Mouse (Mus musculus) liver, adult (tissue): ENCODE data around the gene Ptger1.

Experiments used
- GATA4 ChIP-seq: IDR thresholded peaks from 2 replicates; pipeline ENCODE4 v1.6.1; 2014; ENCODE audit warnings: mild to moderate bottlenecking, low read length; ENCODE audit not compliant: insufficient replicate concordance

Gene Ptger1

DNA sequence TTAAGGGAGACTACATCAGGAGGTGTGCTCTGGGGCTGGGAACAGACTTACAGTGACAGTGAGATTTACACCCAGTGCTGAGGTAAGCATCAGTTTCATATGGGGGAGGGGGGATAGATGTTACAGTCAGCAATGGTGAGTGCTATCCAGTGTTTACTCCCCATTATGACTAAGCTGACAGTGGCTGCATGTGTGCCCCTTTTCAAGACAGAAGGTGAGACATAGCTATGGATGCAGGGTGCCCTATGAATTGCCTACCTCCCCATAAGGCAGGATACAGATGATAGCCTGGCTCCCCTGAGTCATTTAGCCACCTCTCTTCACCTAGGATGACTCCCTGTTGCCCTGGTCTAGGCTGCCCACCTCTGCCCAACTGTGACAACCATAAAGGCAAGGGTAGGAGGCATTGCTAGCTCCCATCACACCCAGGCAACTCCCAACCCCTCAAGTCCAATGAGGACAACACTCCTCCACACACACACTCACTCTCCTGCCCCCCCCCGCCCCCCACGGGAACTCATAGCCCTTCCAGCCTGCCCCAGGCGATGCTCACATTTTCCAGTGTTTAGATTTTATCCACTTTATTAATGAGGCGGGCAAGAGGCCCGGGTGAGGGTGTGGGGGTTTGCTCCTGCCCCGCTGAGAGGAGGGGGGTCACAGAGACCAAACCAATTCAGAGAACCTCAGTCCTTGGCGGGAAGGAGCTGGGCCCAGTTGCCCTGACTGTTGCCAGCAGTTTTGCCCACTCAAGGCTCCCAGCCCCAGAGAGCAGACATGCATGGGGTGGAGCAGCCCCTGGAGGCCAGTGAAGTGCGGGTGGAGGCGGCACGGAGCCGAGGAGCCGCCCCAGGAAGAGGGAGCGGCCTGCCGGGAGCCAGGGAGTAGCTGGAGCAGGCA, at the start of gene Ptger1:
TSS of gene Ptger1 (plus strand) at position 710 of the 897 bp plus-strand sequence.
- TF ChIP-seq GATA4 = no peak

DNA sequence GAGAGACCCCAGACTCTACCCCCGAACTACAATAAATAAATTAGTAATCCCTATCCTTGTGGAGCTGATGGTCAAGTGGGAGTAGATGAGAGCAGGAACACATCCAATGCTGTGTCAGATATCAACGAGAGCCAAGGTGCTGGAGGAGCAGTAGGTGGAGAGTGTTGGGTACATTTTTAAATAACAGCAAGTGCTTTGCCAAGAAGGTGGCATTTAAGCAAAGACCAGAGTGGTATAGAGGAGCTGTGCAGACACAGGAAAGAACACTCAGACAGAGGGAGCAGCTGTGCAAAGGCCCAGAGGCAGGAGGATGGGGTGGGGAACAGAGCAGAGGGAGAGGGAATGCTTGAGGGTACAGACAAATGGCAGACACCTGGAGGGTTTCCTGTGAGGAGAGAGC, 49.4 kb upstream of the Ptger1 start:
- no peak for TF ChIP-seq GATA4

DNA sequence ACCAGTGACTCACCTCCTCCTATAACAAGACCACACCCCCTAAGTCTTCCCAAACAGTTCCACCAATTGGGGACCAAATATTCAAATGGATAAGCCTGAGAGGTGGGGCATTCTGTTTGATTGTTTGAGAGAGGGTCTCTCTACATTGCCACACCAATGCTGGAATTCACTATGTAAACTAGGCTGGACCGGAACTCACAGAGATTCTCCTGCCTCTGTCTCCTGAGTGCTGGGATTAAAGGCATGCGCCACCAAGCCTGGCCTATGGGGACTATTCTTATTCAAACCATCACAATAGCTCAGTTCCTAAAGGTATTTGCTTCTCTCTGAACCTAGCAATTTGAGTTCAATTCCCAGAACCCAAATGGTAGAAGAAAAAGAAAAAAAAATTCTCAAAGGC, 47.9 kb upstream of the Ptger1 start:
- TF ChIP-seq GATA4 = no peak

DNA sequence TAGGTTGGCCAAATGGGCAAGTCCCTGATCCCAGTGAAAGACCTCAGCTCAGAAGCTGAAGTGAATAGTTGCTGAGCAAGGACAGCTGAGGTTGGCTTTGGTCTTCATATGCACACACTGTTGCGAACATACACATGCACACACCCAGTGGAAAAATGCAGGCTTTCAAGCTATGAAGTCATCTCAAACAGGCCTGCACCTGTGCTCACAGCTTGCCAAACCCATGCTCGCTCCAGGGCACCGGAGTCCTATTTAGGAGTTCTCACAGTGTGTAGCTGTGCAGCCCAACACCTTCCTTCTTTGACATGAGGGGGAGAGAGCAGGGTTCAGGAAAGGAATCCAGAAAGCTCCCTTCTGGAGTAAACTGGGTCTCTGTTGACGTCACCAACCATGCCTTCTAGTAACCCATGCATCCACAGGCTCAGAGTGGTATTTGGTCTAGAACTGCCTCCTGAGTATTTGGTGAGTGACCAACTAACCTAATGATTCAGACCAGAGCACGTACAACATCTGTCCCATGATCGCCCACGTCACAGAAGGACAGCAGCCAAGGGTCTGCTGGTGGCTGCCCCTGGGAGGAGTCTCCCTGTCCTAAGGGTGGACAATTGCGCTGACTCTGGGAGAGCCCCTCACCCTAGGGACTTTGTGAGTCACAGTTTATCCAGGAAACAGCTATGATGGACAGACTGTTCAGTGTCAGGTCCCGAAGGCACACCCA, 46.8 kb upstream of the Ptger1 start:
- TF ChIP-seq GATA4 = no peak

DNA sequence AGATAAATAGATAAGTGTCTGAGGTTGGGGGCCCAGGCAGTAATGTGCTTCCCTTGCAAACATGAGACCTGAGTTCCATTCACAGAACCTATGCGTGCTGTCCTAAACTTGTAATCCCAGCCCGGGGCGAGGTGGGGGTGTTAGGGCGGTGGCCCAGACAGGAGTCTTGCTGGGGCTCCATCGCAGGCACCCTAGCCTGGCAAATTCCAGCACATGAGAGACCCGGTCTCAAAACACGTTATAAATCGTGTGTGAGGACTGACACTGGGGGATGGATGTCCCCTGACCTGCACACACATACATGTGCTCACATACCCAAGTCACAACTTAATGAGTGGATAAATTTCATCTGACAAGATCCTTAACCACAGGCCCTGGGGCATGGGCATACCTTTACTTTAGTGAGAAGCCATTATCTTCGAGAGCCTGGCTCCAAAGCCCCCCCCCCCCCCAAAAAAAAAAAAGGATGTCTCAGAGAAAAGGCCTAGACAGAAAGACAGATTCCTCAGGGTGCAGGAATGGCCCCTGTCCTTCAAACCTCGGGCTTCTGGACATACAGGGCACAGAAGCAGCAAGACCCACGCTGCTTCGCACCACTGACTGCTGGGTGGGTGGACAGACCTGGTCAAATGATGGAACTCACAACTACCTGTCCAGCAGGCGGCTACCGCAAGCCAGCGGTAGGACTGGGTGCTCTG, 44.6 kb upstream of the Ptger1 start:
- TF ChIP-seq GATA4 = no peak

DNA sequence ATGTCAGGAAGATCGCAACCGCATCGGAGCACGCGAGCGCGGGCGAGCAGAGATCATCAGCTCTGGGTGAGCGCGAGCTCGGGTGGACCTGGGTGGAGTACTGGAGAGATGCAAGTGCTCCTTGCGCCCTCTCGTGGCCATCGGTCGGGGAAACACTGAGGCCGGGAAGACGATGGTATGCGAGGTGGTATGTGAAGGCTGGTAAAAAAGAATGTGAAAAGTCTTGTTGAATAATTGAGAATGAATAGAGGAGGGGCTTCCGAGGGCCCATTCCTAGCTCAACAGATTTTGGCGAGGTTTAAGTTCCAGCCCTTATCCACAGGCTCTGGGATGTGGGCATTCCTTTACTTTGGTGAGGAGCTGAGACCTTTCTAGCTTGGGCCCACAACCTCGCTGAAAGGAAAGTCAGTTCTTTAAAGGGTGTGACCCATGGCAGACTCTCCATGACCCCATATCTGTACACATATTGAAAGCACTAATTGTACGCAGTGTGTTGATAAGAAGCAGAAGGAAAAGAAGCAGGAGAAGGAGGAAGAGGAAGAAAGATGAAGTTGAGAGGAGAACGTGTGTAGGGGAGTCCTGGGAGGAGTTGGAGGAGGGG, 44.0 kb upstream of the Ptger1 start:
- no peak for TF ChIP-seq GATA4

DNA sequence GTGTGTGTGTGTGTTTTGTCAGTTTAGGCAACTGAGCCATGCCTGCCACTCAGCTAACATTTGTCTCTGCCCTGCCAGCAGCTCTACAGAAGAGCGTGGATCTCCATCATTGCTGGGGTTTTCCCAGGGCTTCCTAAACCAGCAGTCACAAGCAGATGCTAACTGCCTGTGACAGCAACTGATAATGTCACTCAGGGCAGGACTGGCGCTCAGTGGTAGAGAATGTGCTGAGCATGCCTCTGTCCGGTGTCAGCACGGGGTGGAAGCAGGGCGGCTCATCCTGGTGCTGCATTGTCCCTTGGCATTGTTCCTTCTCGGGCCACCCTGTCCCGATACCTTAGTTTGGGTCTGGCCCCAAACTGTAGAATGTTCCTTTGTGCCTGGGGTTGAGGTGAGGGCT, 42.9 kb upstream of the Ptger1 start:
- TF ChIP-seq GATA4 = no peak

DNA sequence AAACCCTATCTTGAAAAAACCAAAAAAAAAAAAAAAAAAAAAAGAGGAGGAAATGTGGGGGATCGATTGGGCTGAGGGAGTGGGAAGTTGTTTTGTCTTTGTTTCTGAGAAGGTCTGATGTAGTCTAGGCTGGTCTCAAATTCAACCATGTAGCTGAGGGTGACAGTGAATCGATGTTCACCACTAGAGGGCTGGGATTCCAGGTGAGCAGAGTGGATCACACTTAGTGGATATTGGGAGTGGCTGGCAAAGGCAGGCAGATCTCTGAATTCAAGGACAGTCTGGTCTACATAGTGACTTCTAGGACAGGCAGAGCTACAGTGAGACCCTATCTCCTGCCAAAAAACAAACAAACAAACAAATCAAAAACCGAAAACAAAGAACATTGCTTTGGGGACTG, 41.7 kb upstream of the Ptger1 start:
- TF ChIP-seq GATA4 = no peak

DNA sequence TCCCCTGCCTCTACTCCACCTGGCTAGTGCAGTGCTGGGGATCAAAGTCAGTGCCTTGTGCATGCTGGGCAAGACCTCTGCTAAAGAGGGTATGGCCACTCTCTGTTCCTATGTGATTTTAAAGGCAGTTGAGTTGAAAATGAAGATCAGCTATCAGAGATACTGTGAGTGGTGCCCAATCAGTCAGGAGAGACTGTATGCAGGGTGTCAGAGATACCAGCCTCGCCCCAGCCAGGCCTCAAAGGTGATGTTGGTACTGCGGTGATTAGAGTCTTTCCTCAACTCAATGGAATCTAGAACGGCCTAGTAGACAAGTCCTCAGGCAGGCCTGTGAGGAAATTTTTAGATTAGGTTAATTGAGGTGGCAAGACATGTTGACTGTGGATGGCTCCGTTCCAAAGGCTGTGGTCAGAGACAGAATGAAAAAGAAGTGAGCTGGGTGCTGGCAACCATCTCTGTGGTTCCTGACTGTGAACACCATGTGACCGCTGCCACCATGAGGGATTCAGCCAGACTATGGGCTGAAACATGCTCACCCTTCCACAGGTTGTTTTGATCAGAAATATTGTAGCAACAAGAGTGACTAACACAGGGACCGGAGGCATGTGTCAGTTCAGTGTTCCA, 40.7 kb upstream of the Ptger1 start:
- TF ChIP-seq GATA4 = no peak

DNA sequence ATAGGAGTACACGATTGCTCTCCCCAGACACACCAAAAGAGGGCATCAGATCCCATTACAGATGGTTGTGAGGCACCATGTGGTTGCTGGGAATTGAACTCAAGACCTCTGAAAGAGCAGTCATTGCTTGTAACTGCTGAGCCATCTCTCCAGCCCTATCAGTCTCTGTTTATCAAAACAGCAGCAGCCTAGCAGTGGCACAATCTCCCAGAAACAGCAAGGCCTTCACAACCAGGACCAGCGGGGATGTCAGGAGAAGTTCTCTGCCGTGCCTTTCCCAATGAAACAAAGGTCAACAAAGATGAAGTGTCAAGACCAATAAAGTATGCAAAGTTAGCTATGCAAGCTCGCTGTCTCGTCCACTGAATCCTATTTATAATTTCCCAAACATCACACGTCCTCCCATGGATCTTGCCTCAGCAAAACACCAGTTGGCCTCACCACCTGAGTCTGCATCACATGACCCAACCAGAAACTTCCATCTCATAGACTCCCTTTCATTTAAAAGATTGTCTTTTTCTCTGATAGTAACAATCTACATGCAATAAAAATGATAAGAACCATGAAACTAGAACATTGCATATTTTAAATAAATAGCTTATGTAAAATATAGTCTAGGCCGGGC, 34.3 kb upstream of the Ptger1 start:
- no peak for TF ChIP-seq GATA4

DNA sequence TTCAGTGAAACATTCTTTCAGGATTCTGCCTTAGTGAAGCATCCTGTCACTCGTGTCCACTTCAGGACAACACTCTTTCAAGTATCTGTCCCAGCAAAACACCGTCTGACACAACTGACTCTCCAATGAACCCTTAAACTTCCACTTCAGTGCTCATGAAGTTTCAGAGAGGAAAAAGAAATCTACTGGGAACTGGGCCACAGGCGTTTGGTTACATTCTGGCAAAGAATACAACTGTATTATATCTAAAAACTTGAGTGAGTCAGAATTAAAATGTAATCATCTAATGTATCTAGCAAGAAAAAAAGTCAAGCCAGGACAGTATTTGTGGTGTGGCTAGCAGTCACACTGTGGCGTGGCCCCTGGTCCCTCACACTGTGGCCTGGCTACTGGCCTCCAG, 27.6 kb upstream of the Ptger1 start:
- no peak for TF ChIP-seq GATA4

DNA sequence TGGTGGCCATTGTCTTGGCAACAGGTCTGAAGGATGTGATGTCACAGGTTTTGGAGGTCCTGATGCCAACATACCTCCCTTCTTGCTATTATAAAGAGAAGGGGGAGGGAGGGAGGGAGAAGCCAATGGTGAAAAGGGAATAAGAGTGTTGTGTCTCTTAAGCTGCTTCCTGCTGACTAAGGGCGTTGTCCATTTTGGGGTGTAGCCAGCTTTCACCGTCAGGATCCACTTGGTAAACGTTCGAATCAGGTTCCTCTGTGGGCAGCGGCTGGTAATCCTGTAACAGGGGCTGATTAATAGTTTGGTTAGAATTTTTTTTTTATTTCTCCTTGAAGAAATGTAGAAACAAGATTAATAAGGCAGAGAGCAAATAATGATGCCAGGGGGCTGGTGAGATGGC, 26.8 kb upstream of the Ptger1 start:
- no peak for TF ChIP-seq GATA4

DNA sequence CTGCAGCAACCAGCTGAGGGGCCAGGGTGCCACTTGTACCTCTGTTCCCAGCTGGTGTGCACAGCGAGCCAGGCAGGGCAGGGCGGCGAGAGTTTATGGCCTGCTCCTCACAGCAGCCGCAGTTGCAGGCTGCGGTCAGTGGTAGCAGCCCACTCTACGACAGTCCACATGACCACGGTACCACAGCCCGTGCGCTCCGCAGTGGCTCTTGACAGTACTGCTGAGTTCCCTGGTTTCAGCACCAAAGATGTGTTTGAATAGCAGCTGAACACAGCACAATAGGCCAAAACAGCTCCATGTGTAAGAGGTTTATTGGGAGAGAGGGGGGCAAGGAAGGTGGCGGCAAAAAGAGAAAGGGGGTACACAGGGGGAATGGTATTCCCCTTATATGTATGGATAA, 19.0 kb upstream of the Ptger1 start:
- TF ChIP-seq GATA4 = no peak

DNA sequence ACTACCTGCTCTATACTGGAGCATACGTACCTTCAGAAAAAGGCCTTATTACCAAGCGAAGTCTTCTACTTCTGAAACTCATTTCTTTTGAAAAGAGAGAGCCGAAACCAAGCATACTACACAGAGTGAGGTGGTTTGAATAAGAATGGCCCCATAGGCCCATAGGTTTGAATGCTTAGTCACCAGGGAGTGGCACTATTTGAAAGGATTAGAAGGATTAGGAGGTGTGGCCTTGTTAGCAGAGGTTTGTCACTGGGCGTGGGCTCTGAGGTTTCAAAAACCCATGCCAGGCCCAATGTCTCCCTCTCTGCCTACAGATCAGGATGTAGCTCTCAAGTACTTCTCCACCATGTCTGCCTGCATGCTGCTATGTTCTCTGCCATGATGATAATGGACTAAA, 18.4 kb upstream of the Ptger1 start:
- no peak for TF ChIP-seq GATA4
